Mouse (Mus musculus) layer of hippocampus, postnatal 36 days (tissue): ENCODE measurements at regions not wholly inside any gene's neighbourhood (a gene's known extent, or its start where the extent isn't known, plus 50 kb on each side); places are given as distances from the start of the nearest gene placed in this dataset.

Experiments used
- DNase-seq, 2 experiments: peaks; one replicate each; pipeline ENCODE4 v3.0.0; 2022

- DNase-seq = no peak
Measured at GRCm38 (mm10) chr2:117917181-117917580, 194.5 kb upstream of the Thbs1 start.

GRCm38 (mm10) chr2:117924877-117925276 is 186.8 kb upstream of the Thbs1 start:
- no peak for DNase-seq

DNA sequence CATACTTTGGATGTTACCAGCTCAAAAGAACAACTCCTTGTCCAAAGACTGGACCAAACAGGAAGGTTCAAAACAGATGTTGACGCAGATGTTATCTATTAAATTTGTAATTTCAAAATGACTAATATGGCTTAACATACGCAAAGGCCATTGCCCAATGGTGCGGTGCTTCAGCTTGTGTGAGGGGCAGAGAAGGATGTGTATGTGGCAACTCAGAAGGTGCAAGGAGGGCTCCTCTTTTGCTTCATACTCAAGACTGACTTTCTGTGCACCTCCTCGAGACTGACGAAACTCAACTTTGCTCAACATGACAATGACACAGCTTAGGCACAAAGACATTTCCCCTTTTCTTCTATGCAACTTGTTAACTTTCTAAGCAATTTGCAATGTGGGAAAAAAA is 186.3 kb upstream of the Thbs1 start:
- DNase-seq = no peak

DNA sequence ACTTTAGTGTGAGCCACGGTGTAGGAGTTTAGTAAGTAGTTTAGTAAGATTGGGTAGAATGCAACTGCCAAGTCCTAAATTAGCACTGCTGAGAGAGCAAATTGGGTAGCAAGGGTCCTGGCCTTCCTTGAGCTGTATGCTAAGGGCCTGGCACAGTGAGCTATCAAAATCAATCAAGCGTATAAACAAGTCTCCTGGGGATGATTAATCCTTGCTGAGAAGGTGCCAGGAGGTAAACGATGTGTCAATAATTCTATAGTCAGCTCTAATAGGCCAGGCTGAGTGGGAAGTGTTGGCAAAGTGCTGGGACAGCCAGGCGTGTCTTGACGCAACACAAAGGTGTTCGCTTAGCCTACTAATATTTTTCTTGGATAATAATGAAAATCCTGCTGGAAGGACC is 183.6 kb upstream of the Thbs1 start:
- DNase-seq = no peak

DNA sequence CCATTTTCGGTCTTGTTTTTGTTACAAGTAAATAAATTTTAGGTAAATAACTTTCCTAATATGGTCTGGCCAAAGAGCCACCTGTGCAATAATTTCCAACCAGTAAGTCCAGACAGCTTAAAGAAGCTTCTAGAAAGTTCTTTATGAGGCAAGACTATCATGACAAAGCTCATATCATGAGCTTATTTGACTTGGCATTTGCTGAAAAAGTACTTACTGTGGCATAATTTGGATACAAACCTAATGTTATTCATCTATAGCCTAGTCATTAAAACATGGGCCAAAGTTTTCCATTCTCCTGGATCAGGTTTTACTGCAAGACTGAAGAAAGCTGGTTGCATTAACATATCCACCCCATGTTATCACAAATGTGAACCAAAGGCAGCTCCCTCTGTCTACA is 182.1 kb upstream of the Thbs1 start:
- no peak for DNase-seq

DNA sequence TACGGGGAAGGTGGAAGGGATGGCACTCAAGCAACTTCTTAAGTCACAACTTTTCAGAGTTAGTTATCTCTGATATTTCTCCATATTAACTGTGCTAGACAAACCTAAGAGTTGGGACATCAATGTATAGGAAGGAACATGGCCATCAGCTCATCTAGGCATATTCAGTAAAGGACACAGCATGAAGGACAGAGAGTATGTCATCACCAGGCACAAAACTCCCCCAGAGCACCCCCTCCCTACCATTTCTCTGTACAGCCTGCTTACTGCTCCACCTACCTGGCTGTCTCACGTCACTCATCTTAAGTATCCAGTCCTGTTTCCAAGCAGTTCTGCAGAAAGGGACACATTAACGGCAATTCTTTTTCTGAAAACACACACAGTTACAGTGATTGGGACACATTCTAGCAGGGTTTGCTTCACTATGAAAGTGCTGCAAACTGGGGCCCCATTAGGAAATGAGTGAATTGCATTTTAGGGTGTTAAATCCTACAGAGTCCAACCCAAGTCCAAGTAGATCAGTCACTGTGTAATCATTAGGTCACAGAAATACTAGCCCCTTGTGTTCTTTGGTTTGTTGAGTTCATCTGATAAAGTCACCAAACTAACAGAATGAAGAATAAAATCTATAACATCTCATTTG is 180.7 kb upstream of the Thbs1 start:
- DNase-seq = no peak

GRCm38 (mm10) chr2:117936590-117936989 is 175.1 kb upstream of the Thbs1 start:
- DNase-seq = no peak

DNA sequence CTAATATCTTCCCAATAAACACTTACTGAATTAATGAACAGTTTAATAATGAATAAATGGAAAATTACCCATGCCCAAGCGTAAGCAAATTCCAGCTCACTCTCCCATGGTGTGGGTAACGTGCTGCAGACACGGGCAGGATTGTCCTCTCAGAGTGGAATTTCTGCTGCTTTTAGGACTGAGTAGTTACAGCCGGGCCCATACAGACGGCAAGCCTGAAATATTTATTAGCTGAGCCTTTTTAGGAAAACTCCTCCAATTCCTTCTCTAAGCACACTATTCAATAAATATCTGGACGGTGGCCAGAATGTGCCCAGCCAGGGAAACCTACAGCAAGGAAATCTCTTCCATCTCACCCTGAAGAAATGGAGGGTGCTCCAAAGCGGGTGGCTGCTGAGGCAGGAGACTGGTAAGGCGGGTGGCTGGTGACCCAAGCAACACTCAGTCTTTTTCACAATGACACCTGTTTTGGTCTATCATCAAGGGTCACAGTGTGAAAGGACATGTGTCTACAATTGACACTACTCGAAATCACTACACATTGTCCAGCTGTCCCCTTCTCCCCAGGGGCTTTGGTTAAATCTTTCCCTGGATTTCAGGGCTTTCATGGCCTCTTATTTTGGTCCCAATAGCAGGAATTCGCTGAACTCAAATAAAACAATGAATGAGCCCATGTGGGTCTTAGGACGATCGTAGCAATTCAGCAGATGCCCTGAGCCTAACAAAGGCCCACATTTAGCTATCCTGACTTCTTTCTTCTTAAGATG is 173.2 kb upstream of the Thbs1 start:
- DNase-seq = no peak

DNA sequence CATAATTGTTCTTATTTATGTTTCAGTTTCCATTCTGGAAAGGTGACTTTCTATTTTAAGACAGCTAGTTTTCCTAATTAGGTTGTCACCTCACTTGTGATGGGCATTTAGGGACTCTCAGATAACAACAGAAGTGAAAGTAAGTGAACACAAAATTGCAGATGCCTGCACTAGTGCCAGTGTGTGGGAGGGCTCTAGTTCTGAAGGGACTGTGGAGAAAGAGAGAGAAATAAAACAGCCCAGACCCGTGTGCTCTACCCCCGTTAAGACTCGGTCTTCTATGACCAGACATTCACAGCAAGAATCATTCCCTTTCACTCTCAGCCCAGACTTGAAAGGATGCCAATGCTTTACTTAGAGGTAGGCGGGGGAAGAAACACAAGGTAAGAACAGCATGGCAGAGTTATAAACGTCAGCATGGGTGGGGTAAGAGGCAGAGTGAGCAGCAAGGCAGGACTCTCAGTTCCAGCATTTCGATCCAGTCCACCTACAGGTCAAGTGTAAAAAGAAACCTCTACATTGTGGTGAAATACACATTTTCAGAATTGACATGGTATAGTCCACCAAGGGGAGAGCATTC is 170.1 kb upstream of the Thbs1 start:
- DNase-seq = no peak

DNA sequence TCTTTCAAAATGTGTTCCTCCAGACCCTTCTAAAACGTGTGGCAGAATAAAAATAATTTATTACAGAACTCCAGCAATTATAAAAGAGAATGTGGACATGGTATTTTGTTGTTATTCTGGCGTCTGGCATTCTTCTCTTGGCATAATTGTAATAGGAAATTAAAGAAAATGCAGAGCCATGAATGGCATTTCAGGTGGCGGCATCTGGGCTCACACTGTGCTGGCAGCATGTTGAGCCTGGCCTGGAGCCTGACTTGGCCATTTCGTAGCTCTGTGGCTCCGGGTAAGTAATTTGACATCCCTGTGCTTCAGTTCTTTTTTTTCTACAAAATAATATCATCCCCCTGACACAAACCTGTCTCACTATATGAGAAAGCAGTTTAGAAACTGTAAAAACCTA is 168.0 kb upstream of the Thbs1 start:
- no peak for DNase-seq

DNA sequence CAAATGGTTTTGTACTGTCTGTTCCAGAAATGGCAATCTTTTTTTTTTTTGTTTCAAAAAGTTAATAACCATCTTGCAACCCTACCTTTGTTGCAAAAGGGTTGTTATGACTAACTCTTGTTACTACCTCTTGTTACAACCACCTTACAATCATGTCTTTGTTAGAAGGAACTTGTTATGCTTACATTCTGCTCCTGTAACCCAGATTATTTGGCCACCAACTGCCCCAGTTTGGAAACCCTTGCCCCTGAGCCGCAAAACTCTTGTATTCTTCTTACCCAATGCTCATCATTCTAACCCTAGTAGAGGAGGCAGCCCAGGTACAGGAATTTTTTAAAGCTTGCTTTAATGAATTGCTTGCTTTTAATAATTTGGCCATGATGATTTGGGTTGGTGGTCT is 167.4 kb upstream of the Thbs1 start:
- DNase-seq = no peak

GRCm38 (mm10) chr2:117944942-117945341 is 166.7 kb upstream of the Thbs1 start:
- no peak for DNase-seq

GRCm38 (mm10) chr2:117950431-117951336 is 161.0 kb upstream of the Thbs1 start:
- no peak for DNase-seq

GRCm38 (mm10) chr2:117951337-117951718 is 160.3 kb upstream of the Thbs1 start:
- peak in 1 of 2 experiments; percentile 10 for DNase-seq

DNA sequence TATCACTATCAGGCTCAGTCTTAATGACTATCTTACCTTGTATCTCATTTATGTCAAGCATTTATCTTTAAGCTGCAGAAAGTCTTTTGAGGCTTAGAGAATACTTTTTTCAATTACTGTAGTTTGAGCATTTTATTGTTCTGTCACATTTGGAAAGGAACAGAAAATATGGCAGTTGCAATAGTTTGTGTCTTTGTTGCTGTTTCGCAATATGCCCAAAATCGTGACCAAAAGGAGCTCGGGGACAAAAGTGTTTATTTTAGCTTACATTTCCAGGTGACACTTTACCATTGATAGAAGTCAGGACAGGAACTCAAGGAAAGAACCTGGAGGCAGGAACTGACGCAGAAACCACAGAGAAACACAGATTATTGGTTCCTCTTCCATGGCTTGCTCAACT is 152.9 kb upstream of the Thbs1 start:
- no peak for DNase-seq

DNA sequence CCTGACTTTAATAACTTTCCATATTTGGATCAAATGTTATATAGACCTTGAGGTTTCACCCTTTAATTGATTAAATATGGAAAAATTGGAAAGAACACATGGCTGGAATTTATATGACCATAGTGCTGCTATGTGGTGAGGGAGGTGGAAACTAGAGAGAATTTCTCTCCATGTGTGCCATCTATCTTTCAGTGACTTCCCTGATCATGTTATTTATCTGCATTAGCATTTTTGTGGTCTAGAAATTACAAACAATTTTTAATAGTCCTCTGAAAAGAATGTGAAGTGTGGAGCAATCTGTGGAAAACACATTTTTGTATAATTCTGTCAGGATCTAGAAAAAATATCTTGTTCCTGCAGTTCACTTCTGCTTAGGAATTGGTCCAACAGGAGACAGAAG is 152.2 kb upstream of the Thbs1 start:
- no peak for DNase-seq

DNA sequence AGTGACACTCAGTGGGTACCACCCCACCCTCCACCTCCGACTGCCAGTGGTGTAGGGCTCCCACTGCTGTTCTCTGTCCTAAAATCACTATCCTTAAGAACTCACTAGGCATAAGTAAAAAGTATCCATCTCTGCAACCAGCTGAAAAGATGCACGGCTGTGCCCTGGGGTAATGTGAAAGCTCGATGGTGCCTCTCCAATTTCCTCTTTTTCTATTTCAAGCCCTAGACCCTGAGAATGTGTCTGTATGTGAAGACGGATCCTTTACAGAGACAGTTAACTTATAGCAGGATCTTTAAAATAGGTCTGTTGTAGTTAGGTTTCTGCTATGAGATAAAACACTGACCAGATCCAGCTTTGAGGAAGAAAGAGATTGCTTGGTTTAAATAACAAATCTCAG is 149.1 kb upstream of the Thbs1 start:
- DNase-seq = no peak

GRCm38 (mm10) chr2:117963526-117963925 is 148.2 kb upstream of the Thbs1 start:
- no peak for DNase-seq

GRCm38 (mm10) chr2:117965758-117966157 is 145.9 kb upstream of the Thbs1 start:
- DNase-seq = no peak

GRCm38 (mm10) chr2:117968731-117969130 is 142.9 kb upstream of the Thbs1 start:
- no peak for DNase-seq

DNA sequence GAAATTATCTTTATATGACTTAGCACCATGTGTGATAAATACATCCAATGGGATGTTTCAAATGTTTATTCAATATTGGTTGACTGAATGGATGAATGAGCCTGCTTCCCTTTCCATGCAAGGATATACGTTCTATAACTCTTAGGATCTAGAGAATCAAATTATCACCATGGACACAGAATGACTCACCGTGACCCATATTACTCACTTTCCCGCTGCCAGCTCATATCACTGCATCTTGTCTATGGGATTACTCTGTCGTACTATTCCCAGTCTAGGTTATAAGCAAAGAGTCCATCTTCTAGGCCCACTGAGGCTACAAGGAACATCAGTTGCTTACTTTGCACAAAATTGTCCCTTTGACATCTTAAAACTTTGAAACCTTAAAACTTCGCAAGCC is 141.0 kb upstream of the Thbs1 start:
- no peak for DNase-seq

- DNase-seq = no peak
Measured at GRCm38 (mm10) chr2:117977033-117977432, 134.6 kb upstream of the Thbs1 start.

DNA sequence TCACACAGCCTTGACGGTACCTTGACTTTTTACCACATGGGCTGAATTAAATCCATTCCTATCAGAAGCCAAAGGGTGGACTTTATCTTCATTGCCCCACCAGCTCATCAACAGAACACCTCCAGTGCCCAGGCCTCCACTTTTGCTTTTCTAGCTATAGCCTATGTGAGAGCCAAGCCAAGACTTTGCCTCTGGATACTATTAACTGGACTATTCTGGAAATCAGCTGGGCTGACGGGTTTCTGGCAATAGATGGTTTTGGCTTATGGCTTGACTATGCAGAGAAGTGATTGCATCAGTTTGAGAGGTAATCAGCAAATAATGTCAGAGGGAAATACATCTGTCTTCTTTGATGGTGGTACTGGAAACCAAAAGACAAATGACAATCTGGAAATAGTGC is 130.8 kb upstream of the Thbs1 start:
- DNase-seq = no peak
